Mouse (Mus musculus): ENCODE measurements around the gene Slc39a11.

- TF ChIP-seq CTCF (IDR thresholded peaks at IDR 0.05; ENCODE audit: low read depth) (no peak), EP300 (optimal IDR thresholded peaks at IDR 0.05) (no peak)
Measured at GRCm38 (mm10) chr11:113230410-113231132, 419.3 kb downstream of the Slc39a11 start.
